Mouse (Mus musculus): ENCODE data around the gene Lrba.
A peak's percentile ranks its signal among the peaks of the same experiment; 100 is the strongest.

Lrba gene

GRCm38 (mm10) chr3:86224564-86225421, at the start of gene Lrba:
TSS of gene Lrba (plus strand) at chr3:86224680.
- DNase-seq (ENCODE audit: low read depth, low spot score) = peak; percentile 90

- DNase-seq (ENCODE audit: low read depth, low spot score) = no peak
Measured at GRCm38 (mm10) chr3:86179714-86180113, 44.8 kb upstream of the Lrba start.

GRCm38 (mm10) chr3:86181107-86181506, 43.4 kb upstream of the Lrba start:
- no peak for DNase-seq (ENCODE audit: low read depth, low spot score)

DNA sequence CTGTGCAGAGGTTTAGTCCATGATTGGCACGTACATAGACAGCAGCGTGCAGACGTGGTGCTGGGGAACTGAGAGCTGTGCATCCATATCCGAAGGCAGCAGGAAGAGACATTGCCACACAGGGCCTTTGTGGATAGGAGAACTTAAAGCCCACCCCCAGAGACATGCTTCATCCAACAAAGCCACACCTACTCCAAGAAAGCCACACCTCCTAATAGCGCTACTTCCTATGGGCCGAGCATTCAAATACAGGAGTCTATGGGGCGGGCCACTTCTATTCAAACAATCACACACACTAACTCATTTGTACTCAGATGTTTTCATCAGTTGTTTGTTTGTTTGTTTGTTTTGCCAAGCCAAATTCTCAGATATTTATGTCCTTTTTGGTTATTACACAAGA, 39.9 kb upstream of the Lrba start:
- no peak for DNase-seq (ENCODE audit: low read depth, low spot score)

GRCm38 (mm10) chr3:86187736-86188389, 36.6 kb upstream of the Lrba start:
- no peak for DNase-seq (ENCODE audit: low read depth, low spot score)

DNA sequence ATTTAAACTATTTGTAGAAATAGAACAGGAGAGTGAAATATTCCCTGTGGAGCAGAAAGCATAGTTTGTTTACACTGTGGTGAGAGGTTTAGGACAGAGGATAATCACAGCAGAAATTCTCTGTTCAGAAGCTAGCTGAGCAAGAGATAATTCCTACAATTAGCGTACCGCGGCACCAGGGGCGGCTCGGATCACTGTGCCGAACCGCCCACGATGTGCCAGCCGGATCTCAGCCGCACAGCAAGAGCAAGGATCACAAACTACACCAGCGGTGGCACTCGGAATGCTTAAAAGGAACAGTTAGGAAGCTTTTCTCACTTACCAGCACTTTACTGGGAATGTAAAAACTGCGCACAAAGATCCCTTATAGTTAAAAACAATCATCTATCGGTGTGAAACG, 28.5 kb upstream of the Lrba start:
- no peak for DNase-seq (ENCODE audit: low read depth, low spot score)

DNA sequence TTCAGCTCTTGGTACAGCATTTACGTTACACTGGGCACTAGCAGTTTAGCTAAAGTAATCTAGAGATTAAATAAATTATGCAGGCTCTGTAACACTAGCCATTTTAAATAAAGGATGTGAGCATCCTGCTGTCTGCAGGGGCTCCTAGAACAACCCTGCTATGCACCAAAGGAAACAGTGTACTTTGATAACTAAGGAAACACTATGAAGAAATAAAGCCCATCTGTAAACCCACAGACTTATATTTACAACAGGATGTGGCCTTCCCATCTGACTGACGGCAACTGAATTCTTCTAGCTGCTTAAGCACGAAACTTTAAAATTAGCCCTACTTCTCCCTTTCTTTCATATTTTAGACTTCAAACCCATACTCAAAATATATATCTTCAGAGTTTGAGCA, 28.0 kb upstream of the Lrba start:
- DNase-seq (ENCODE audit: low read depth, low spot score) = peak; percentile 42

DNA sequence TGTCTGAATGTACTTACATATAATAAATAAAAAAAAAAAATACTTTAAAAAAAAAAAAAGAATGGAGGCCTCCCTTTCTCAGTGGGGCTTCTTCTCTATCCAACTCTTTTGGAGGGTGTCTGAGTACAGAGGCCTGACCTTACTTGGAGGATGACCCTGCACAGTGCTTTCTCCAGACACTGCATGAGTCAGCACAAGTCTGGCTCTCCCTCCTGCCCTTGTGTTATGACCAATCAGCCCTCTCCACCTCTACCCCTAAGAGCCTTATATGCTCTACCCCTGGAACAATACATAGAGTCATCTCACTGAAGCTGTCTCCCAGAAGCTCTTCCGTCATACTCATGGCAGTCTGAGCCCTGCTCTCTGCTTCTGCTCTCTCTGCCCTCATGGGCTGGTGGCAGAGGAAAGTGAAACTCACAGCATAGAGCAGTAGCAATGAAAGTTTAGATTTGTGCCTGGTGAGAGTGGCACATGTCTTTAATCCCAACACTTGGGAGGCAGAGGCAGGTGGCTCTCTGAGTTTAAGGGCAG, 22.8 kb upstream of the Lrba start:
- DNase-seq (ENCODE audit: low read depth, low spot score) = no peak

- no peak for DNase-seq (ENCODE audit: low read depth, low spot score)
Measured at GRCm38 (mm10) chr3:86202449-86202848, 22.0 kb upstream of the Lrba start.

GRCm38 (mm10) chr3:86204608-86205358, 19.7 kb upstream of the Lrba start:
- DNase-seq (ENCODE audit: low read depth, low spot score) = no peak

DNA sequence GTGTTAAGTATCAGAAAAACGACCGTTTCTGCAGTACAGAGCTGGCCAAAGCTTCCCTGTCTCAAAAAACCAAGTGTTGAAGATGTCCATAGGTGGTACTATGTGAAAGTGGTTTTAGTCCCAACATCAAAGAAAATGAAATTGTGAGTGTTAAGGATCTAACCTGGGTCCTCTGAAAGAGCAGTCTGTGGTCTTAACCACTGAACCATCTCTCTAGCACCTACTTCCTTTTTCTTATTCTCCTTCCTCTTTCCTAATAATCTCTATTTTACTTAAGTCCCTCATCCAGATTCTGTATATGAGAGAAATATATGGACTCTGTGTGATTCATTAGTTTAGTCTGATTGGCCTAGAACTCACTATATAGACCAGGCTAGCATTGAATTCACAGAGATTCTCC, 17.9 kb upstream of the Lrba start:
- no peak for DNase-seq (ENCODE audit: low read depth, low spot score)

DNA sequence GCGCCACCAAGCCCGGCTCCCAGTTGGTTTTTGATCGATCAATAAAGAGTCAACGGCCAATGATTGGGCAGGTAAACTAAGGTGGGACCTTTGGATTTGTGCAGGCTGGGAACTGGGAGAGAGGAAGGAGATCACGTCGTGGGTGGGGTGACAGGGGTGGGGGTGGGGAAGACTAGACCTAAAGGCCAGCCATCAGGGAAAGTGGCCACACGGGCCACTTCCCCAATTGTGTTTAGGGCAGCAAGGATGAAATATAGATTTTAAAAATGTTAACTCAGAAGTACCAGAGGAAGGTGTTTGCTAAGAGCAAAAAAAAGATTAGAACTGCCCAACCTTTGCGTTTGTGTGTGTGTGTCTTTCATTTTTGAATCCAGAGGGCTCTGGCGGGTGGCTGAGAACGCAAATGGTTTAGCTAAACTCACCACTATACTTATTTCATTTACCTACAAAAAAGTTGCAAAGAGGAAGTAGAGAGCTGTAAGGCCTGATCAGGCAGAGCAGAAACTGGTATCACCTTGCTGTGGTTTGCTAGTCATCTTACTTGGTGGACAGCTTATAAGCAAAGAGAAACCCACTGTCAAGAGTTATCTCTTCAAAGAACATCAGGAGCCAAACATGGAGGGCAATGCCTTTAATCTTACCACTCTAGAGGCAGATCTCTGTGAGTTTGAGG, 14.1 kb upstream of the Lrba start:
- no peak for DNase-seq (ENCODE audit: low read depth, low spot score)

- DNase-seq (ENCODE audit: low read depth, low spot score) = no peak
Measured at GRCm38 (mm10) chr3:86210959-86211358, 13.5 kb upstream of the Lrba start.

- DNase-seq (ENCODE audit: low read depth, low spot score) = peak; percentile 17
Measured at GRCm38 (mm10) chr3:86214248-86214647, 10.2 kb upstream of the Lrba start.

DNA sequence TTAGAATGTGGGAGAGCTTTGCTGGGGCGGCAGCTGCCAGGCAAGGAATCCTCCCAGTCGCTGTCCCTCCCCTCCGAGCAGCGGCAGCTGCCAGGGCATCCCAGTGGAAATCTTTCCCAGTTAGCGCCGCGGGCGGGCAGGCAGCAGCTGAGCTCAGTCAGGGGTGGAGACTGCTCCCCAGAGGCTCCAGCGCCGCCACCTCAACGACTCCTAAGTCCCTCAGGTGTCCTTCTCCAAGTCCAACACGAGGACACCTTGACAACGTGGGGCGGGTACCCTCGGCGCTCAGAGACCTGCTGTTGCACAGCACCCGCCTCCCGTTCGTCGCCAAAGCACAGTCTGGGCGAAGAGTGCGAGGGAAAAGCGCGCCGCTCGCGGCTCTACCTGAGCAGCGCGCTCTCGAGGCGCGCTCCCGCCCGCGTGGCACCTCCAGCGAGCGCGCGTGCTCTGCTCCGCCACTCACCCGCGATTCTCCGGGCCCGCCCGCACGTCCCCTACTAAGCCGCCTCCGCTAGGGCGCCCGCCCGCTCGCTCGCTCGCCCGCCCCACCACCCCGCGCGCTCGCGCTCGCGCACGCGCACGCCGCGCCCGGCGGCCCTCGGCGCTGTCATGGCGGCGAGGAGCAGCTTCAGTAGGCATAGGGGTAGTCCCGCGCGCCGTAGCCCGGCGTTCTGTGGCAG, 706 bp upstream of the Lrba start:
- DNase-seq (ENCODE audit: low read depth, low spot score) = peak; percentile 96

GRCm38 (mm10) chr3:86224314-86224563, 241 bp upstream of the Lrba start:
- no peak for DNase-seq (ENCODE audit: low read depth, low spot score)

DNA sequence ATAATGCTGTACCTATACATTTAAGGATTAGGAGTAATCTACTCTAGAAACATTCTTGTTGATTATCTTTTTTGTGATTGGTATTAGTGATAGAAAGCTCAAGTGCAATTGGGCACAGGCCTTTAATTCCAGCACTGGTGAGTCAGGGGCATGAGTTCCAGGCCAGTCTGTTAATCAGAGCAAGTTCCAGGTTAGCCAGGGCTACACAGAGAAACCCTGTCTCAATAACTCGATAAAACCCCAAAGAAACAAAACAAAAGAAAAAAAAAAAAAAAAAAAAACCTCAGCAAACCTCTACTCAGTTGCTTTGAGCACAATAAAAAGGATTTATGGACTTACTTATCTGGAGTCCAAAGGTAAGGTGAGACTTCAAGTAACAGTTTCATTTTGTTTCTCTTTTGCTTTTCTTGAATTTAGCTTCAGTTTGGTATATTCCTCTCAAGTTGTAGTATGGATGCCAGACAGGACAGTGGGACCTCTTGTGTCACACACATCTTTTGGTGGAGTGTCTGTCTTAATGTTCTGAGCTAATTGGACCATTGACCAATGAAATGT, 7.1 kb downstream of the Lrba start:
- DNase-seq (ENCODE audit: low read depth, low spot score) = no peak

- peak; percentile 44 for DNase-seq (ENCODE audit: low read depth, low spot score)
Measured at GRCm38 (mm10) chr3:86247193-86247592, 22.7 kb downstream of the Lrba start.

DNA sequence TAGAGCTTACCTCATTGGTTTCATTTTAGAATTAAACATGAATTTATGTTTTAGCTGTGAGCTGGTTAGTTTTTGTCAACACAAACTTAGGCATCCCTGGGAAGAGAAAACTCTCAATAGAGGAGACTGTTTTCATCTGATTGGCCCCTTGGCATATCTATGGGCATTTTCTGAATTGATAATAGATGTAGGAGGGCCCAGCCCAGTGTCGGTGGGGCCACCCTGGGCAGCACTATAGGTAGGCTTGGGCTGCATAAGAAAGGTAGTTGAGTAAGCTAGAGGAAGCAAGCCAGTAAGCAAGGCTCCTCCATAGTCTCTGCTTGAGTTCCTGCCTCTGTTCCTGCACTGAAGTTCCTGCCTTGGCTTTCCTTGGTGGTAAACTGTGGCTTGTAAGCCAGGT, 26.7 kb downstream of the Lrba start:
- no peak for DNase-seq (ENCODE audit: low read depth, low spot score)

- no peak for DNase-seq (ENCODE audit: low read depth, low spot score)
Measured at GRCm38 (mm10) chr3:86252588-86252987, 28.1 kb downstream of the Lrba start.

DNA sequence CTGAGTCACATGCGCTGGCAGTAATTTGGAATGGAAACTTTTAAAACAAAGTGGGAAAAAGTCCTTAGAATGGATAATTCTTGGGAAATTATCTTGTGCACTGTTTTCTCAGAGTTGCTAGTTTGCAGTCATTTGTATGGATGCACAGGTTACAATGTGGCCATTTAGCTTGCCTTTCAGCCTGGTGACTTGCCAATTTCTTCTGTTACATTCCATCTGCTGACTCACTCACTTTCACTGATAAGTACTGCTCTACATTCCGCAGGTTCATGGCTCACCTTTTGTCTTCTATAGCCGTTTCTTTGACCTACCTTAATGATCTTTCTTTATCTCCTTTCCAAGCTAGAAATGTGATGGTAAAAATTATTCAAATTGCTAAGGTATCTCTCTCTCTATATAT, 28.6 kb downstream of the Lrba start:
- no peak for DNase-seq (ENCODE audit: low read depth, low spot score)

All from CD4-positive helper T cell, adult 2 months (primary cell).